Mouse (Mus musculus) liver, embryonic 14.5 days (tissue): ENCODE measurements at regions not wholly inside any gene's neighbourhood (a gene's known extent, or its start where the extent isn't known, plus 50 kb on each side); places are given as distances from the start of the nearest gene placed in this dataset.
"Not testable (repeated sequence)": the region's sequence is repeated elsewhere in the genome, so short reads cannot be mapped to it uniquely, and the experiment has no call there.

Source experiments
- CTCF ChIP-seq: IDR thresholded peaks from 2 replicates; pipeline ENCODE4 v1.5.1; 2016; ENCODE audit warnings: antibody characterized with exemption, low read depth, control low read depth
- EP300 ChIP-seq: IDR thresholded peaks from 2 replicates; pipeline ENCODE4 v1.6.1; 2016; ENCODE audit warnings: antibody characterized with exemption, low read depth

GRCm38 (mm10) chr6:84273907-84274306 lies 265.5 kb downstream of the Dysf start:
- not testable (repeated sequence) for TF ChIP-seq CTCF, EP300
